Mouse (Mus musculus) liver, adult 2 months (tissue): ENCODE measurements around the gene Prok1.

Source experiments
- CTCF ChIP-seq: fragments of 200-500 bp; IDR thresholded peaks from 2 replicates; pipeline ENCODE4 v1.5.1; 2011; ENCODE audit warnings: low read depth, low read length, control low read depth
- POLR2A ChIP-seq: fragments of 200-500 bp; IDR thresholded peaks from 2 replicates; pipeline ENCODE4 v1.6.1; 2011; ENCODE audit warnings: low read length, control low read depth; ENCODE audit not compliant: insufficient read depth; ENCODE audit errors: extremely low read depth

DNA sequence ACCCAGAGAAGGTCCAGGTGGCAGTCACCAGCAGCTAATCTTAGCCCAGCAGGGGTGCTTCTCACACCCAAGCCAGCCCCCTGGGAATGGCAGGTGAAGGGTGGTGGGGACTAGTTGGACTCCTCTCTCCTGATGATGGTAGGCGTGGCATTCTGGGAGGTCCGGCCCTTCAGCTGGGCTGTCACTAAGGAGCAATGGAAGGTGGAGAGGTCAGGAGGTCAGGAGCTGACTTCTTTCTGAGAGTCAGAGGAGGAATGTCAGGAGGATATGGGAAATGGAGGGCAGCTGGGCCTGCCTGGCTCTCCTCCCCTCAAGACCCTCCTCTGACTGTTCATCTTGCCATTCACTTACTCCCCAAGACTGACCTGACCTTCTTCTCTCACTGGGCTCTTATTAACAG, 1.5 kb downstream of the Prok1 start:
- TF ChIP-seq POLR2A (no peak), CTCF (no peak)
